Mouse (Mus musculus) adrenal gland, adult 18-20 months (tissue): ENCODE data around the gene Cstf3. TPM values are rescaled to one million over a fixed set of nuclear protein-coding genes. Genes with fewer than 3 reads are reported as not detected.
A peak's percentile ranks its signal among the peaks of the same experiment; 100 is the strongest.

Source experiments
- DNase-seq, 2 experiments: peaks; one replicate each; pipeline ENCODE4 v3.0.0; 2021 to 2022; ENCODE audit warnings: low spot score in 2 of 2
- total RNA-seq, 2 experiments: library from RNA; stranded (reverse); gene quantifications; 1 replicate in 1 of 2; 2 replicates in 1 of 2; pipeline ENCODE4 v1.2.3; 2021

Gene Cstf3
- total RNA-seq, 2 experiments from 2014 or later = 30.3 to 40.6 TPM

GRCm38 (mm10) chr2:104595063-104595462 is 4.7 kb downstream of the Cstf3 start:
- no peak for DNase-seq

GRCm38 (mm10) chr2:104603431-104603830 is 13.1 kb downstream of the Cstf3 start:
- no peak for DNase-seq

GRCm38 (mm10) chr2:104604718-104605117 is 14.4 kb downstream of the Cstf3 start:
- no peak for DNase-seq

DNA sequence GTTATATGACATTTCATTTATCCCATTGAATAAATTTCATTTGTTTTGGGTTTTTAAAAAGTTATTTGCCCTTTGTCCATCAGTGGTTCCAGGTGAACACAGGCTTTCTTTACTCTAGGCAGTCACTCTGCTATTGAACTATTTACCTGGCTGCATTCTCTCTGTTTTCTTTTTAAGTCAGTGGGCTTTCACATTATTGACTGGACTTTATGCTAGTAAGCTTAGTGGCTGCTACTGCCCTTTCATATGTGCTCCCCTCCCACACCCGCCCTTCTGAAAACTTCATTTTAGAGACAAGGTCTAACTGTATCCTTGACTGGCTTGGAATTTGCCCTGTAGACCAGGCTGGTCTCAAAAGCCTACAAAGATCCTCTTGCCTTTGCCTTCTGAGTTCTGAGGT is 15.2 kb downstream of the Cstf3 start:
- no peak for DNase-seq

DNA sequence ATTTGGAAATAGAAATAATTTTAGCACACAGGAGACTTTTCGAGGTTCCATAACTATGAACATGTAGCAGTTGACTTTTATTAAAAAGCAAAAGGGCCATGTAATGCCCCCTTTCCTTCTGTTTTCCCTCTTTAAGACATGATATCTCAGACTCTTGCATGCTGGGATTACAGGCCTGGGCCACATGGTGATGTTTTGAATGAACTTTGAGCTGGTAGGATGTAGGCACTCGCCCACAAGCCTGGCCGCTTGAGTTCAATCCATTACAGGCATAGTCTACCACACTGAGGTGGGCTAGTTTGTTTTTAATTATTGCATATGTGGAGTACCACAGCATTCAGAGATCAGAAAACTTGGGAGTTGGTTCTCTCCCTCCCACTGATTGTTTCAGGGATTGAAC is 24.5 kb downstream of the Cstf3 start:
- no peak for DNase-seq

GRCm38 (mm10) chr2:104615985-104616711 is 25.8 kb downstream of the Cstf3 start:
- DNase-seq = no peak

DNA sequence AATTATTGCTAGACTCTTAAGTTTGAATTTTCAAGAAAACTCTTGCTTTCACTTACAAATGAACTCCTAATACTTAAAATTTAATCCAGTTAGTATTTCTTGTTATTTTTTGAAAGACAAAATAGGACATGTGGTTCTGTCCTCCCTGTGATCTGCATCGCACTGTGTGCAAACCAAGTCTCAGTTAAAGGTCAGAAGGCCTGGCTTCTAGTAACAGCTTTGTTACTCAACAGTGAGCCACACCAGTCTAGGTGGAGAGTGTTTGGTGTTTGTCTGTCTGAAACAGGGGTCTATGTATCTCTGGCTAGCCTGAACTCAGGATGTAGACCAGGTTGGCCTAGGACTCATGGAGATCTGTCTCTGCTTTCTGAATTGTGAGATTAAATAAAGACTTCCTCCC is 68.3 kb downstream of the Cstf3 start:
- DNase-seq = no peak

- no peak for DNase-seq
These were observed 73.2 kb downstream of the Cstf3 start for GRCm38 (mm10) chr2:104663372-104664100.

DNA sequence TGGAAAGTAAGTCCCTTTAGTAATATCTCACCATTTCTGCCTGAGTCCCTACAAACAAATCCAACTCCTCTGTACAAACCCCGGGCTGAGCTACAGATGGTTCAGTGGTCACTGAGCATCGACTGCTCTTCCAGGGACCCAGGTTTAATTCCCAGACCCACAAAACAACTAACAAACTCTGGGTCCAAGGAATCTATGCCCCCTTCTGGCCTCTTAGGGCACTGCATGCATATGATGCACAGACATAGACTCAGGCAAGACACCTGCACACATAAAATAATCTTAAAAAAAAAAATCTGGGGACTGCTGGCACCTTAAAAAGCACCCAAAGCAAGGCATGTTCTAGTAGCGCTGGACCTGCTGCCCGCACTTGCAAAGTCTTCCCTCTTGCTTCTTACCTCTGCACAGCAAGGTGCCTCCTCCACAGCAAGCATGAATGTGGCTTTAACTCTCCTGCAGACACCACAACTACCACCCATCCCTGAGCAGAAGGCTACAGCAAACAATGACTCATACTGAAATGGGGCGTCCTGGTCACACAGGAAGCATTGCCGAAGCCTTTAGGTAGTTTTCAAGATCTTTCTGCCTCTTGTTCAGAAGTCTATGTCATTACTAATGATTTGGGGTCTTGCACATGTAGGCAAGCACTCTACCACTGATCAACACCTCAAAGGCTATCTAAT is 78.9 kb downstream of the Cstf3 start:
- no peak for DNase-seq

- no peak for DNase-seq
These were observed 81.4 kb downstream of the Cstf3 start for GRCm38 (mm10) chr2:104671724-104672123.

GRCm38 (mm10) chr2:104677326-104677725 is 87.0 kb downstream of the Cstf3 start:
- no peak for DNase-seq

GRCm38 (mm10) chr2:104684771-104685170 is 94.4 kb downstream of the Cstf3 start:
- no peak for DNase-seq

GRCm38 (mm10) chr2:104685418-104685817 is 95.1 kb downstream of the Cstf3 start:
- DNase-seq = peak; percentile 77 to 78

GRCm38 (mm10) chr2:104687261-104687660 is 96.9 kb downstream of the Cstf3 start:
- no peak for DNase-seq

DNA sequence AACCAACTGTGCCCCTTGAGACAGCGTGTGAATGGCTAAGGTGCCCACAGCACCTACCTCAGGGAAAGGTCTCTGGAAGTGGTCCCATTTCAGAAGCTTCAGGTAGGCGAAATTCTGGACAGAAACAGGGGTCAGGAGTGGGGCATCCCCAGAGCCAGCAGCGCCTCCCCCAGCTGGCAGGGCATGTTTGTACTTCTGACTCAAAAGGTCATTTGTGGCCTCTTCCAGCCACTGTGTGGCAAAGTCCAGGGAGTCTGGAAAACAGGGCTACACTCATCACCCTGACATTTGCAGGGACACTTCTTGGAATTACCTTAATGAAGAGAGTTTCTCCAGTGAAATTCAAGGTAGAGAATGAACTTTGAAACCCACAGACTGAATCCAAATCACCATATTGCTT is 98.0 kb downstream of the Cstf3 start:
- DNase-seq = no peak

GRCm38 (mm10) chr2:104688724-104689123 is 98.4 kb downstream of the Cstf3 start:
- no peak for DNase-seq

DNA sequence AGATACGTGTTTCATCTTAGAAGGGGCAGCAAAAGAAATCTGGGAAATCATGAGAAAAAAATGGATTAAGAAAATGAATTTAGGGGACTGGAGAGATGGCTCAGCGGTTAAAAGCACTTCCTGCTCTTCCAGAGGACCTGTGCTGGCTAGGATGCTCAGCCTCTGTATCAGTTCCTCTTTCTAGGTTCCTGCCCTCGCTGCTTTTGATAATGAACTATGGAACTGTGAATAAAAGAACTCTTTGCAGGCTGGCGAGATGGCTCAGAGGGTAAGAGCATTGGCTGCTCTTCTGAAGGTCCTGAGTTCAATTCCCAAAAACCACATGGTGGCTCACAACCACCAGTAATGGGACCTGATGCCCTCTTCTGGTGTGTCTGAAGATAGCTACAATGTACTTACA is 100.4 kb downstream of the Cstf3 start:
- DNase-seq = no peak

- DNase-seq = peak; percentile 15 to 16
These were observed 102.2 kb downstream of the Cstf3 start for GRCm38 (mm10) chr2:104692551-104692950.

- no peak for DNase-seq
These were observed 109.3 kb downstream of the Cstf3 start for GRCm38 (mm10) chr2:104699659-104700058.

GRCm38 (mm10) chr2:104703158-104703557 is 112.8 kb downstream of the Cstf3 start:
- no peak for DNase-seq

DNA sequence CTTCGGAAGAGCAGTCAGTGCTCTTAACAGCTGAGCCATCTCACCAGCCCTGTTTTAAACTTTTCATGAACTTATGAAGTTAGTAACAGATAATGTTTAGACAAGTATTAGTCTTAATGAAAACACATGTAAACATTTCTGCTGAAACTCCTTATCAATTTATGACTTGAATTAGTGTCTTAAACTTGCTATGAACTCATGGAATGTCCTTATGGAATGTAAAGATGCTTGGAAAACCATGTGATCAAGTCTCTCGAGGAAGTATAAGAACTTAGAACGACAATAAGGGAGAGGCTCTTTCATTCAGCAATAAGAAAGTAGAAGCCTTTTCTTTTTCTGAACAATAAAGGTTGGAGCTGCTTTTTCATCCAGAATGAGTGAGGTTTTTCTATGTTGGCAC is 114.0 kb downstream of the Cstf3 start:
- DNase-seq = no peak

GRCm38 (mm10) chr2:104709786-104710337 is 119.5 kb downstream of the Cstf3 start:
- no peak for DNase-seq
